Mouse (Mus musculus): ENCODE measurements around the gene Zbtb5. TPM values are rescaled to one million over a fixed set of nuclear protein-coding genes. Genes with fewer than 3 reads are reported as not detected.
A peak's percentile ranks its signal among the peaks of the same experiment; 100 is the strongest.
"Not testable (repeated sequence)": the region's sequence is repeated elsewhere in the genome, so short reads cannot be mapped to it uniquely, and the experiment has no call there.

The Zbtb5 gene
- polyA plus RNA-seq, 1 experiment from 2014 or later: 14.9 TPM

DNA sequence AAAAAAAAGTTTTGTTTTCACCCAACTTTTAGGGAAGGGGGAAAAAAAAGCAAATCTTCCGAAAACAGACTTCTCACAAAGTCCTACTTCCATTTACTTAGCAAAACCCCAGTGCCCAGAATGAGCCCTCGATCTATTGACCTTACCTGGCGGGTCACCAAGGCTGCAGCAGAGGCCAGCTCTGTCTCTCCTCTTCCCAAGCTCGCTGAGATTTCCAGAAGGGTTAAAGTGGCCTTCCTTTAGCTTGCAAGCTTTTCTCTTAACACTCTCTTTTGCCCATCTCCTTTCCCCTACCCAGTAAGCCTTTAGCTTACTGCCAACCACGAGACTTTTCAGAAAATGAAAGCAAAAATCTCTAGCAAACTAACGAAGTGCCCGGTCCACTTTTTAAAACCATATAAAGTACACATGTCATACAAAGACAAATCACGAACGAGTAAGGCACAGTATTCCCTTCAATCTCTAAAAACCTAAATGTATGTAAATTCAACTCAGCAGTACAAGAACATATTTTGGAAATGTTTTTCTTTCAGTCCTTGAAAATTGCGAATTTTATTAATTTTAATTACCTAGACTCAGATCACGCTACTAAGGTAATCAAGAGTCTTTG lies 1.3 kb downstream of the Zbtb5 start:
- Histone ChIP-seq H3K27me3 (replicated peaks) (no peaks in the 10 kb centered on the region), H3K4me2 (peak overlapping the region; percentile 92), H3K4me3 (peak overlapping the region; percentile 92), H3K27ac (replicated peaks) (peak overlapping the region; percentile 98), H3K4me1 (peaks cover 24% of the 10 kb centered on the region), H3K36me3 (no peaks in the 10 kb centered on the region), H3K9me3 (no peaks in the 10 kb centered on the region), H3K9ac (peak overlapping the region; percentile 95)
- no peak for ATAC-seq (ENCODE audit: extremely low read depth, insufficient number of reproducible peaks, low FRiP score, low TSS enrichment)
- WGBS: 17% methylated on average over 11 of the region's 11 CpGs

DNA sequence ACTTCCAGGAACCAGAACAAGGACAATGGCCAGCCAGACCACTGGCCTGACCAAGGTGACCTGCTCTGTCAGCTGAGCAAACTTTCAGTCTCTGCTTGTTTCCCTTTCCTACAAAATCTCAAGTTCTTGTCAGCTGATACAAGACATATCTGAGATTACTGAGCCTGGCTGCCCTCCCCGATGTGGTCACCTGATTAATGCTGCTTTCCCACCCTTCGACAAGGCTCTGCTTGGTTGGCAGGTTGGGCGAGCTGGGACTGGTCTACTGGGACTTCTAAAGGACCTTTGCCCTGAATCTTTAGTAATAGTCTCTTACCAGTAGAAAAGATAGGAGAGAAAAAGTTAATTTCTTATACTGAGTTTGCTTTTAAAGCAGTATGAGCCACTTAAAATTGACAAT lies 6.8 kb downstream of the Zbtb5 start:
- Histone ChIP-seq H3K27me3 (replicated peaks) (no peaks in the 10 kb centered on the region), H3K4me2 (no peak overlapping the region), H3K36me3 (peaks cover 13% of the 10 kb centered on the region), H3K9ac (no peak overlapping the region), H3K9me3 (no peaks in the 10 kb centered on the region), H3K4me3 (no peak overlapping the region), H3K27ac (replicated peaks) (no peak overlapping the region), H3K4me1 (peaks cover 14% of the 10 kb centered on the region)
- 61% methylated on average over 3 of the region's 3 CpGs for WGBS
- ATAC-seq (ENCODE audit: extremely low read depth, insufficient number of reproducible peaks, low FRiP score, low TSS enrichment): no peak

- Histone ChIP-seq H3K36me3 (peaks cover 16% of the 10 kb centered on the region), H3K27ac (replicated peaks) (no peak overlapping the region), H3K27me3 (replicated peaks) (no peaks in the 10 kb centered on the region), H3K9ac (no peak overlapping the region), H3K9me3 (no peaks in the 10 kb centered on the region), H3K4me2 (no peak overlapping the region), H3K4me3 (no peak overlapping the region), H3K4me1 (no peaks in the 10 kb centered on the region)
- ATAC-seq (ENCODE audit: extremely low read depth, insufficient number of reproducible peaks, low FRiP score, low TSS enrichment): no peak
- 80% methylated on average over 6 of the region's 6 CpGs for WGBS
Measured at GRCm38 (mm10) chr4:45000001-45000400, 12.2 kb downstream of the Zbtb5 start.

- no peak overlapping the region for H3K27ac ChIP-seq (replicated peaks)
- H3K27me3 ChIP-seq (replicated peaks): no peaks in the 10 kb centered on the region
- H3K9me3 ChIP-seq: no peaks in the 10 kb centered on the region
- no peaks in the 10 kb centered on the region for H3K4me1 ChIP-seq
- H3K9ac ChIP-seq: 0 out of 2 replicates have a peak overlapping the region, but pooled peaks have one; percentile 5
- ATAC-seq (ENCODE audit: extremely low read depth, insufficient number of reproducible peaks, low FRiP score, low TSS enrichment): no peak
- no peak overlapping the region for H3K4me3 ChIP-seq
- no peak overlapping the region for H3K4me2 ChIP-seq
- 66% methylated on average over 3 of the region's 3 CpGs for WGBS
- H3K36me3 ChIP-seq: peaks cover 24% of the 10 kb centered on the region
Measured at GRCm38 (mm10) chr4:44998071-44998470, 14.1 kb downstream of the Zbtb5 start.

GRCm38 (mm10) chr4:44994776-44995175 lies 17.4 kb downstream of the Zbtb5 start:
- Histone ChIP-seq H3K4me3 (no peak overlapping the region), H3K9ac (no peak overlapping the region), H3K27me3 (replicated peaks) (no peaks in the 10 kb centered on the region), H3K27ac (replicated peaks) (no peak overlapping the region), H3K36me3 (peaks cover 47% of the 10 kb centered on the region), H3K9me3 (no peaks in the 10 kb centered on the region), H3K4me2 (no peak overlapping the region), H3K4me1 (no peaks in the 10 kb centered on the region)
- no peak for ATAC-seq (ENCODE audit: extremely low read depth, insufficient number of reproducible peaks, low FRiP score, low TSS enrichment)
- 74% methylated on average over 18 of the region's 18 CpGs for WGBS

DNA sequence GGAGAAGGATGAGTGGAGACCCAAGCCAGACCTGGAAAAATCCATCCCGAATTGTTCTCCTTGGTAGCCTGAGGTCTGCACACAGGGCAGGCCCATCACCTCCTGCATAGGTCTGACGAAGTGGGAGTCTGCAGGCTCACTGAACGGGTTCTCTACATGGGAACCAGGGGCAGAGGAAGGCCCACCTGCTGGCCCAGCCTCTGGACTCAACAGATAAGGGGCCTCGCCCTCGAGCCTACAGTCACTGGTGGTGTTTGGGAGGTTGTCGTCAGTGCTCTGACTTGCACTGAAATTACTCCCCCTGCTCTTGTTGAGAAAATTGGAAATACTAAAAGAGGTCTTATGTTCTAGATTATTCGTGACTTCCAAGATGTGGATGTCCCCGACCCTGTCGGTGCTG lies 18.4 kb downstream of the Zbtb5 start:
- Histone ChIP-seq H3K4me1 (no peaks in the 10 kb centered on the region), H3K36me3 (peaks cover 56% of the 10 kb centered on the region), H3K27ac (replicated peaks) (no peak overlapping the region), H3K4me3 (no peak overlapping the region), H3K9me3 (no peaks in the 10 kb centered on the region), H3K27me3 (replicated peaks) (no peaks in the 10 kb centered on the region), H3K4me2 (no peak overlapping the region), H3K9ac (no peak overlapping the region)
- no peak for ATAC-seq (ENCODE audit: extremely low read depth, insufficient number of reproducible peaks, low FRiP score, low TSS enrichment)
- 71% methylated on average over 9 of the region's 9 CpGs for WGBS

DNA sequence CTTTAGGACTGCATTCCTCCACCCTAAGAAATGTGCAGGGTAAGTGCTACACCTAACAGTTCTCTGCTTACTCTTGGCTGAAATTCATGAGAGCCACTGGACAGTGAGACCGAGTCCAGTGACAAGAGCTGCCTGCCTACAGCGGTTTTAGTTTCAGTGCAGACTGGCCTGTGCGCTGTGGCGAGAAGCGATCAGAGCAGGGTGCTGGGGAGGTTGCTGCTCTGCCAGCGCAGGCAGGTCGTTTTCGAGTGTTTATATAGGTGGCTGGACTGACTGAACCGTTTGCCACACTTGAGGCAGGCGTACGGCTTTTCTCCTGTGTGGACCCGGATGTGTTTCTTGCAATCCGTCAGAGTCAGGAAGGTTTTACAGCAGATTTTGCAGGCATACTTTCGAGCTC lies 19.0 kb downstream of the Zbtb5 start:
- H3K27me3 ChIP-seq (replicated peaks); H3K4me1 ChIP-seq; H3K9me3 ChIP-seq; H3K4me3 ChIP-seq; H3K4me2 ChIP-seq; H3K9ac ChIP-seq; ATAC-seq (ENCODE audit: extremely low read depth, insufficient number of reproducible peaks, low FRiP score, low TSS enrichment); H3K27ac ChIP-seq (replicated peaks): not testable (repeated sequence)
- WGBS: 84% methylated on average over 14 of the region's 14 CpGs
- peaks cover 63% of the 10 kb centered on the region for H3K36me3 ChIP-seq

- not testable (repeated sequence) for H3K4me2 ChIP-seq; ATAC-seq (ENCODE audit: extremely low read depth, insufficient number of reproducible peaks, low FRiP score, low TSS enrichment); H3K27me3 ChIP-seq (replicated peaks); H3K4me3 ChIP-seq; H3K9me3 ChIP-seq; H3K4me1 ChIP-seq; H3K9ac ChIP-seq; H3K27ac ChIP-seq (replicated peaks)
- peaks cover 71% of the 10 kb centered on the region for H3K36me3 ChIP-seq
- WGBS: 88% methylated on average over 11 of the region's 11 CpGs
Measured at GRCm38 (mm10) chr4:44992330-44992729, 19.9 kb downstream of the Zbtb5 start.

DNA sequence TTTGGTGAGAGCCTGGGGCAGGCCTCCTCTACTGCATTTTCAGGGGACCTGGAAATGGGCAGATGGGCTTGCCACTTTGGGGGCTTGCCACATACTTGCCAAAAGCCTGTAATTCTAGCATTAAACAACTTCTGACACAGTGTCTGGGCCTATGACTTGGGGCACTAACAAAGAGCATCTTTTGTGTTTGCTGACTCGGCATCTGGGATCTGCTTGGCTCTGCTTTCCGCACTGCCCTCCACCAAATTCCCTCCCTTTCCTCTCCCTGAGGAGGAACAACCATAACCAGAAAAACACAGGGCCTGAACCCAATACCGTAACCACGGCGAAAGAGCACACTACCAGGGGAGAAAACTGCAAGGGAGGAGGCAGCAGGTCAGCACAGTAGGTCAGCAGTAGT lies 21.7 kb downstream of the Zbtb5 start:
- Histone ChIP-seq H3K9me3 (no peaks in the 10 kb centered on the region), H3K4me1 (no peaks in the 10 kb centered on the region), H3K27ac (replicated peaks) (no peak overlapping the region), H3K36me3 (peaks cover 89% of the 10 kb centered on the region), H3K4me2 (no peak overlapping the region), H3K9ac (no peak overlapping the region), H3K27me3 (replicated peaks) (no peaks in the 10 kb centered on the region), H3K4me3 (no peak overlapping the region)
- 87% methylated on average over 5 of the region's 5 CpGs for WGBS
- ATAC-seq (ENCODE audit: extremely low read depth, insufficient number of reproducible peaks, low FRiP score, low TSS enrichment): no peak

GRCm38 (mm10) chr4:44983131-44983740 lies 29.0 kb downstream of the Zbtb5 start:
- peak overlapping the region; percentile 71 for H3K4me2 ChIP-seq
- no peak for ATAC-seq (ENCODE audit: extremely low read depth, insufficient number of reproducible peaks, low FRiP score, low TSS enrichment)
- H3K9me3 ChIP-seq: no peaks in the 10 kb centered on the region
- WGBS: 52% methylated on average over 10 of the region's 10 CpGs
- H3K36me3 ChIP-seq: peaks cover 48% of the 10 kb centered on the region
- no peak overlapping the region for H3K27ac ChIP-seq (replicated peaks)
- peak overlapping the region; percentile 71 for H3K4me3 ChIP-seq
- H3K4me1 ChIP-seq: peaks cover 41% of the 10 kb centered on the region
- H3K27me3 ChIP-seq (replicated peaks): no peaks in the 10 kb centered on the region
- peak overlapping the region; percentile 88 for H3K9ac ChIP-seq

DNA sequence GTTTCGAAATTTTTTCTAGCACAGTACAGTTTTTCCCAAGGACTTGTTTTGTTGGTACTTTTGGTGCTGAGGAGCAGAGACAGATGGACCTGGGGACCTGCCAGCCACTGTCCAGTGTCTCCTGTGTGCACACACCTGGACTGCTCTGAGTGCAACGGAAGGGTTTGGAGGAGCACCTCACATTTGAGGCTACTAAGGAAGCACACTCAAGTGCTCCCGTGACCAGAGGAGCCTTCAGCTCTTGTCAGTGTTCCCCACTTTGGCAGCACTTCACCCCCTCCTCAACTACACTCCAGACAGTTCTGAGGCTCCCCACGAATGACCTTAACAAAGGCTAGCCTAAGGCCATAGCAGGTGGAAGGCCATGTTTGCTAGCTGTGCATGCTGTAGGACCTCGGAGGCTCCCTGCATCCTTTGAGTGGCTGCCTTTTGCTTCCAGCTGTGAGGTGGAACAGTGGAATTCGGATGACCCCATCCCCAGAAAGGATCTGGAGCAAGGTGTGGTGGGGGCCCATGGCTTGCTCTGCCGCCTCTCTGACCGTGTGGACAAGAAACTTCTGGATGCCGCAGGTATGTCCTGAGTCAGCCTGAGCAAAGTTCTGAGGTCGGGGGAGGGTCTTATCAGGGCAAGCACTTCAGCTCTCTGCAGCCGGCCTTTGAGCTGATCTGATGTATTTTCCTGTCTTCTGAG lies 29.6 kb downstream of the Zbtb5 start:
- Histone ChIP-seq H3K4me2 (peak overlapping the region; percentile 71), H3K4me1 (peaks cover 41% of the 10 kb centered on the region), H3K27ac (replicated peaks) (no peak overlapping the region), H3K4me3 (peak overlapping the region; percentile 71), H3K36me3 (peaks cover 42% of the 10 kb centered on the region), H3K9ac (peak overlapping the region; percentile 88), H3K27me3 (replicated peaks) (no peaks in the 10 kb centered on the region), H3K9me3 (no peaks in the 10 kb centered on the region)
- no peak for ATAC-seq (ENCODE audit: extremely low read depth, insufficient number of reproducible peaks, low FRiP score, low TSS enrichment)
- WGBS: 53% methylated on average over 11 of the region's 11 CpGs

GRCm38 (mm10) chr4:44981974-44982287 lies 30.3 kb downstream of the Zbtb5 start:
- H3K4me2 ChIP-seq: peak overlapping the region; percentile 71
- H3K27me3 ChIP-seq (replicated peaks): no peaks in the 10 kb centered on the region
- H3K9ac ChIP-seq: peak overlapping the region; percentile 88
- peaks cover 35% of the 10 kb centered on the region for H3K36me3 ChIP-seq
- no peaks in the 10 kb centered on the region for H3K9me3 ChIP-seq
- no peak for ATAC-seq (ENCODE audit: extremely low read depth, insufficient number of reproducible peaks, low FRiP score, low TSS enrichment)
- H3K4me1 ChIP-seq: peaks cover 41% of the 10 kb centered on the region
- 34% methylated on average over 5 of the region's 5 CpGs for WGBS
- H3K4me3 ChIP-seq: peak overlapping the region; percentile 71
- peak overlapping the region; percentile 88 for H3K27ac ChIP-seq (replicated peaks)
